Mouse (Mus musculus) heart, adult 2 months (tissue): ENCODE data around the gene Prelid3b.

ENCODE experiments used
- CTCF ChIP-seq: fragments of 200-600 bp; IDR thresholded peaks from 2 replicates; pipeline ENCODE4 v1.8.1; 2022; ENCODE audit warnings: antibody characterized with exemption, mild to moderate bottlenecking, moderate library complexity
- EP300 ChIP-seq: fragments of 200-500 bp; IDR thresholded peaks from 2 replicates; pipeline ENCODE4 v1.6.1; 2011; ENCODE audit warnings: low read depth, low read length, control low read depth; ENCODE audit not compliant: insufficient read depth
- POLR2A ChIP-seq: fragments of 200-500 bp; IDR thresholded peaks from 2 replicates; pipeline ENCODE4 v1.6.1; 2011; ENCODE audit warnings: mild to moderate bottlenecking, low read depth, low read length, control low read depth; ENCODE audit not compliant: insufficient read depth

- TF ChIP-seq POLR2A (peak; percentile 39; the same call in 1 of the 2 replicates), EP300 (no peak), CTCF (no peak)
Measured at GRCm38 (mm10) chr2:174438737-174439449, 34.0 kb downstream of the Prelid3b start, which contains the start of gene Ctsz.
